Mouse (Mus musculus) bone marrow macrophage, adult 2 months (primary cell): ENCODE measurements at regions not wholly inside any gene's neighbourhood (a gene's known extent, or its start where the extent isn't known, plus 50 kb on each side); places are given as distances from the start of the nearest gene placed in this dataset.

Source experiments
- CTCF ChIP-seq: IDR thresholded peaks from 2 replicates; pipeline ENCODE4 v1.5.1; 2012; ENCODE audit warnings: low read depth, mild to moderate bottlenecking, low read length, moderate library complexity
- POLR2A ChIP-seq: IDR thresholded peaks from 2 replicates; pipeline ENCODE4 v1.6.1; 2012; ENCODE audit warnings: mild to moderate bottlenecking, low read depth, low read length, borderline replicate concordance

DNA sequence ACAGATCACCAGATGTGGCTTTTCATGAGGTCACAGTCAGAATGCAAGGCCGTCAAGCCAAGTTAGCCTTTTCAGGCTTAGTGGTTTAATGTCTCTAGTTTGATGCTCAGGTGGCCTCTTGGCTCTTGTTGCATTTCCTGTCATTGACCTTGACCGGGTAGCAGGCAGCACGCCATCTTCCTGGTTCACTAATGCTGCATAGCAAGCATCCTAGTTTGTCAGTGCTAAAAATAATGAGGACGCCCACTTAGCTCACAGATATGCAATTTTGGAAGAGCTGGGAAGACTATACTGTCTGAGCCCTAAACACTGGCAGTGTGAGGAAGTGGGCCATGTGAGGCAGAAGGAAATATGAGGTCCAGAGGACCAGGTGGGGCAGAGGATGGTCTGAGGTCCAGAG, 97.2 kb downstream of the Ndufa10 start:
- TF ChIP-seq CTCF: no peak
- TF ChIP-seq POLR2A: no peak
